Mouse (Mus musculus): ENCODE data around the gene Ctso. TPM values are rescaled to one million over a fixed set of nuclear protein-coding genes. Genes with fewer than 3 reads are reported as not detected.

Ctso gene
- total RNA-seq (2021) = 10 to 100 TPM; 15.4 to 18.0 TPM

DNA sequence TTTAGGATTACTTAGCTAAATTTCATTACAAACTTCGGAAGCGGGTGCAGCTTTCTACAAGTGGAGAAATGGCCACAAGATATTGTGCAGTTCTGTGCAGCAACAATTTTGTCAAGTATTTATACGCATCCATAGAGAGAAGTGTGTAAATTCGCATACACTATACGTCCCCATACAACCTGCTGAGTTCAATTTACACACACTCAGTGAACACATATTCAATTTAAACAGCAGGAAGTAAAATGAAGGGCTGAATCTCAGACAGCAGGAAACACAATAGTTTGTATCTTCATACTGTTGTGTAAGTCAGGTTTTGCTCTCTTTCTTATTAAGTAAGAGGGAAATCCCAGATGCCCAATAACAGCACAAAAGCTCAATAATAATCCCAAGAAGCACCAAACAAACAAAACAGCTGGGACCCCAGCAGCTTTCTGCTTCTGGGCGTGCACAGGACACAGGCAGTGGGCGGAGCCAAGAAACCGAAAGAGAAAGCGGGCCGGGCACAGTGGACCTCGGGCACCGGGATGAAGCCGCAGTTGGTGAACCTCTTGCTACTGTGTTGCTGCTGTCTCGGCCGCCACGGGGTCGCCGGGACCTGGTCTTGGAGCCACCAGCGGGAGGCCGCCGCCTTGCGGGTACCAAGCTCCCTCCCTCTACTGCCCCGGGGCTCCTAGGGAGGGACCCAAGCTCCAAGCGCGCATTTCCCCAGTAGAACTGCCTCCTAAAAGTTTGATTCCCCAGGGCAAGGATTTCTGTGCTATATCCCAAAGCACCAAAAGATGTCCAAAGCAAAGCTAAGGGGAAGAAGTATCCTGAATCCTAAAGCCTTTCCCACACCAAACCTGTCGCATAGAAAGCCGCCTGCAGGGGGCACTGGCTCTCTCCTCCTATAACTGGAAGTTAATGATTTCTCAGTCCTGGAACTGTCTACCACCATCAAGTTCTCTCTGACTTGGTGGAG is at the start of gene Ctso:
Gene Ctso (plus strand): TSS at position 461 of the 961 bp plus-strand sequence.
- peak; percentile 80 to 85 for DNase-seq

DNA sequence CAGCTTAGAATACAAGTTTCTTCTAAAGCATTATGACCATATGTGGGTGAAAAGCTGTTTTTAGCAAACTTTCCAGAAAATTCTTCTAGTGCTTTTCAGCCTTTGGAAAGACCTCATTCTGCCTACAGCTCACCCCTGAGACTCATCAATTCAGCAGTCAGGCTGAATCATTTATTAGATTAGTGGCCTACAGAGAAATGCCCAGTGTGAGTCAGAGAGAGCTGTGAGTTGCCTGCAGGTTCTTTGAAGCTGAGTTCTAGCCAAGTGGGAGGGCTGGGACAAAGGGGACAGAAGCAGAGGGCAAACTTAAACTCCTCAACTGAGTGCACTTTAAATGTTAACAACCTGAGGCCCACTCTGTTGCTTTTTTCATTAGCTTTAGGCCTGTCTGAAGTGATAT is 48.5 kb upstream of the Ctso start:
- DNase-seq = no peak

DNA sequence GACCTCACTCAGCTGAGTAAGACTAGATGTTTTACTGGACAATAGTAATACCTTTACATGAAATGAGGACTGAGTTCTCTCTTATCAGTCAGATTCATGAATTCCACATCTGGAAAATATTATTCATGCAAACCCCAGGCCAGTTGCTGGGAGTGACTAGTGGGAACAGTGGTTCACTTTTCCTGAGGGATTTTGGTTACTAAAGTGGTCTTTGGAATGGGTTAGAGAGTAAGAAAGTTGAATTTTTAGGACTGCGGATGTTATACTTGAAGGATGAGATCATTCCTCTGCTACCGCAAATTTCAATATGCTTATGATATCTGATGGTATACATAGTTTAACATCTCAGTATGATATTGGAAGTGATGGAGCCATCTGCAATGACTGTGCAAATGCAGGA is 46.8 kb upstream of the Ctso start:
- DNase-seq = no peak

DNA sequence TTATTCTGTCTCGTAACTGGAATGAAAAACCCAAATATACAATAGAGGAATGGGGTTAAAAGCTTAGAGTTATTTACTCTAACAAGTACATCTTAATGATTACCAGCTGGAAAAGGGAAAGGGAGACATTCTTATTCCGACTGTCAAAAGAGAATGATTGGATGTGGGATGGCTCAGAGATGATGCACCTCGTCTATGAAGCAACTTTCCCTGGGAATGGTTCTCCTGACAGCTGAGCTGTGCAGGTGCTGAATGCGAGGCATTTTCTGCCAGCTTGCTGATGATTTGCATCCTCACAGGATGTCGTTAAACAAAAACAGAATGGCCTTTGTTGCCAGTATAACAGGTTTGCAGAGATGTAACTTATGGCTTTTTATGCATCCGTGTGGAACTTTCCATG is 43.3 kb upstream of the Ctso start:
- no peak for DNase-seq

DNA sequence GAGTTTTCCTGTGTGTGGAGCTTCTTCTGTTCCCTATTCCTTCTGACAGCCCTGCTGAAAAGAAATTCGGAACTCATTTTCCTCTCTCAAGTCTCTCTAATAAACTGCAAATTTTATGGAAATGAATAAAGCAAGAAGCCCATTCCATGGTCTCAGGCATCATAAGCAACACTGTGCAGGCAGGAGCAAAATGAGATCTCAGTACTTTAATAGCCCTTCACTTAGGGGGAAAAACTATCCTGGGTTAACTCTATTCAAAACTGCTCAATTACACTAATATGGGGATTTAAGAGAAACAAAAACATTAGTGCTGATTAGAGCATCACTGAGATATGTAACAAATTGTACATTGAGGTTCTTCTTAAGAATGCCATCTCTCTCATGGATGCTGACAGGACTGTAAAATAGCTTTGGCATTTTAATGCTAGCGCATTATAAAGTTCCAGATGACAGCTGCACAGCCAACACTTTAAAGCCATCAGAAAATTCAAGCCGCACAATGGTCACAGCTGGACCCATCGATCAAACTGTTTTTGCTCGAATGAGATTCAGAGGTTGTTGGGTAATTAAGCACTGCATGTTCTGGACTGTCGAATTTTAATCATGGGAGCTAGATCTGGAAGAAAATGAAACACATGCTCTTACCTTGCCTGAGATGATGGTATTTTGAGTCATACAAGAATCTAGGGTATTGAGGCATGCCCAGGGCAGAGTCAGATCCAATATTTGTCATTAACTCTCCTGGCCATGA is 21.9 kb upstream of the Ctso start:
- no peak for DNase-seq

DNA sequence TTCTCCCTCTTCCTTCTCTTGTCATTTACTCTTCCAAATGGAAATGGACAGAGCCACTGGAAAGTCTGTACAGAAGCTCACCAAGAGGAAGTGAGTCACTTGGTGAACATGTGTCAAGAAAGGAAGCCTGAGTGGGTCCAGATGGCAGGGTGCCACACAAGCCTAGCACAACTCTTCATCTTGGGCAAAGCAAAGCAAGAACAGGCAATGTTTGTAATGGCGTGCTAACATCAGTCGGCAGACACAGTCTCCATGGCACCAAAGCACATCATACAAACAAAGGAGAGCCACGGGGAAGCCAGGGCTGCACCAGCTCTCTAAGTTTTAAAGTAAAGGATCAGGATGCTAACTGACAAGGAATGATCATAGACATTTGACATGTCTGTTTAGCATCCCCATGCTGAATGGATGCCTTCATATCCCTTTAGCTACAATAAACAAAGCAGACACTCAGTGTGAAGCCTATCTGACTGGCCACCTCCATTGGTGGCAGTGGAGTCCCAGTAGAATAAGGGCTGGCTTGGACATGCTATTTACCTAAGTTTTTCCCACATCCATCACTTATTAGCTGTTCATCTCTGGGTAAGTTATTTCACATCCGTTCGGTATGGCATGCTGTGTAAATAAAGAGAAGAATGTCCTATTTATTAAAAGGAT is 16.2 kb upstream of the Ctso start:
- no peak for DNase-seq

DNA sequence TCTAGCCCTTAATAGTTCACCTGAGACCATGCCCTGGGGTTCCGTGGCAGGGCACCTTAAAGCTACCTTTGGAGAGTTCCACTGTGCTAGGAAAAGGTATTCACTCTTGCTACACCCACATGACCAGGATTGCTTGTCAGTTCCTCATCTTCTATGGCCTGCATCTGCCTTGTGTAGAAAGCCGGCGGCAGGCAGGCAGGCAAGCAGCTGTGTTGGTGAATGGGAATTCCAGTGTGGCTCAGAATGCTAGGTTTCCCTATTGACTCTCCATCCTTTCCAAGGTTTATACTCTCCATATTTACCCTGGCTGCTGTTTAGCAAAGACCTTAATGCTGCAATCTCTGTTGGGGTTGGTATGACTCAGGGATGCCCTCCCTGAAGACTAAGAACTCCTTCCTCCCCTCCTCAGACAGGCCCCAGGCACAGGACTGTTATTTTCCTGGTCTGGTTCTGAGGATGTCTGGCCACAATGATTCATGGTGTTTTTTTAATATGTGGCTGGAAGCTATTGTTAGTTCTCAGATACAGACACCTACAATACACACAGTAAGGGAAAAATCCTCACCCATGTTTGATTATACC is 15.0 kb upstream of the Ctso start:
- no peak for DNase-seq

DNA sequence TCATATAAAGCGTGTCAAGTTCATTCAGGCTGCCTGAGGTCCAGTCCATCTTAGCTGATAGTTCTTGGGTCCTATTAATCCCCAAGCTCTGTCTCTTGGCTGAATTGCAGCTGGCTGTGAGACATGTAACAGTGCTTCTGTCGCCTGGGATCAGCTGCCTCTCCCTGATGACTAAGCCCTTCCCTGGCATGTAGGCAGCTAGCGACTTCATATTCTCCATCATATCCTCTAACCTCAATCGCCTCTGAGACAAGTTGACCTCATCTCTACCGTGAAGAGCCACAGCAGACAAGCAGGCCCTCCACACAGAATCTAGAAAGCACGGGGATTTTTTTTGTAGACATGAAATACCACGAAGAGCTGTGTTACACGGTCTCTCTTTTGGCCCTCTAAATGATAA is 14.2 kb upstream of the Ctso start:
- no peak for DNase-seq

DNA sequence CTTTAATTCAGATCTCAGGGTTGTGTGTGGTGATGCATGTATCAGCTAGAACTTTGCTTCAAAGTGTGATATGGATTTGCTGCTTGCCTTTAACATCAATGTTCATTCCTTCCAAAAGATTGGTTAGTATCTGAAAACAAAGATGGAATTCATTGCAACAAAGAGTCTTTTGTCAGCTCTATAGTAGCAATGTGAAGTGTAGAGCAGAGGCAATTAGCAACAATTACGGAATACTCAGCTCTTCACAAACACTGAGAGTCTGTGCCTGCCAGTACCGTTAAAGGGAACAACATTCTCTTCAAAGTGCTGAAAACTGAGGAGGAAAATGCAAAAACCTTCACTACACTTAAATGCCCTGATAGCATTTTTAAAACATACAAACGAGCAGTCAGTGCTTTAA is 12.7 kb upstream of the Ctso start:
- no peak for DNase-seq

DNA sequence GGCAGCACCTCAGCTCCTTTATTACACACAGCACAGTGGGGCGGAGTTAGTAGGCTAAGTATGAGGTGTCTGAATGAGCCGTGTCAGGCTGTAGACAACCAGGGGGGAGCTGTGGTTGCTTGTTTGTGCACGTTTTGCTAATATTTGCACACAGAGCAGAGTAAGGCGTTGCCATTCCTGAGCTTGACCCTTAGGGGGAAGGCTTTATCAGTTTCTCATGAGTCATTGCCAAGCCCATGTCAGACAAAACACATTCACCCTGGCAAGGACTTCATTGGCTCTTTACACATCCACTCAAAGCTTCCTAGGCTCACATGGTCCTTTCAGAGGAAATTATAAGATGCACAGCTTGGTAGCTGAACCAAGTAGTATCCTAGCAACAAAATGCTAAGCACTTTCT is 9.5 kb upstream of the Ctso start:
- no peak for DNase-seq

DNA sequence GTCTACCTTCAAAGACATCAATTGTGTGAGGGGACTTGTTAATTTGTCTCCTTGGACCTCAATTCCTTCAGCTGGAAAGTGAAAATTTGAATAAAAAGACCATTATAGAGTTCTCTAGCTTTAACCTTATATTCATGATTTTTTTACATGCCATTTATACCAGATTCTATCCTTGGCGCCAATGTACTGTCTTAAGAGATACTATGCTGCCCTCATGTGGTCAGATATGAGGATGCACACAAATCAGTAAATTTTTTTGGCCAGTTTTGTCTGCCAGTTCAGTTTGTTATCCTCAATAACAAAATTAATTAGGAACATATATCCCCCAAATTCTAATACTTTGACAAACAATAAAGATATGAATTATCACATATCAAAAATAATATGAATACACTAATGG is 7.5 kb upstream of the Ctso start:
- DNase-seq = peak in 1 of 2 experiments; percentile 51

DNA sequence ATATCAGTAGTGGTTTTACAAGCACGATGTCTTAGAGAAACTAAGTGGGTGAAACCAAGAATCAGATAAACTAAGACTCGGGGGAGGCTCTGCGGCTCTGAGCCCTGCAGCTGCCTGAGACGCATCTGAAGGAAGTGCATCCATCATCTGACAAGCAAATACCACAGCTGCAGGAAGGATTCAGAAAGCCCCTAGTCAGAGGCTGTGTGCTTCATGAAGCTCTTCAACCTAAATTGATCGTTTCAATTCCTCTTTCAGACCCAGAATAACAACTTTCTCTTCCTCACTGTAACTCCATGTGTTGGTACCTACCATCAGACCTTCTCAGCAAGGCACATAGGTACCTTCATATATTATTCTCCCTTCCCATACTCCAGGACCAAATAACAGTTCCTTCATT is 6.5 kb upstream of the Ctso start:
- DNase-seq = no peak

DNA sequence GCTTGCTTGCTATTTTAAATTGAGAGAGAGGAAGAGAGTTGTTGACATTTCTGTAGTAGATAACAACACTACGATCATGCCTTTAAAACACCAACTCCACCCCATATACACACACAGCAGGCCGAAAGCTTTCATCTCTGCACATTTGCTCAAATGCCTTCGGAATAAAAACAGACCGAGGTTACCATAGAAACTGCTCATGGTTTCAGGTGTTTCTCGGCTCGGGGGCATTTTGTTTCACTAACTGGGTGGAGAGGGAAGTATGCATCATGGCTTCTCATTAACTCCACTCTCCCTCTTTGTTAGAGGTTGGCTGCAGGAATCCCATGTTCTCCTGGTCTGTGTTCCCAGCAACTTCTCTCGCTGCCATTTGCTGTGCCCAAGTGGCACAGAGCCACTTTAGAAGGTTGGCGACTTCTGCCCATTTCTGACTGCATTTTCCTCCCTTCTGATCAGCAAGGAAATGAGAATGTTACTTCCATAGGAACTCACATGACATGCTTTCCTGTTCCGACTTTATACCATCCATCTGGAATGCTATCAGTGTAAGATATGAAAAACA is 5.6 kb upstream of the Ctso start:
- DNase-seq = no peak

DNA sequence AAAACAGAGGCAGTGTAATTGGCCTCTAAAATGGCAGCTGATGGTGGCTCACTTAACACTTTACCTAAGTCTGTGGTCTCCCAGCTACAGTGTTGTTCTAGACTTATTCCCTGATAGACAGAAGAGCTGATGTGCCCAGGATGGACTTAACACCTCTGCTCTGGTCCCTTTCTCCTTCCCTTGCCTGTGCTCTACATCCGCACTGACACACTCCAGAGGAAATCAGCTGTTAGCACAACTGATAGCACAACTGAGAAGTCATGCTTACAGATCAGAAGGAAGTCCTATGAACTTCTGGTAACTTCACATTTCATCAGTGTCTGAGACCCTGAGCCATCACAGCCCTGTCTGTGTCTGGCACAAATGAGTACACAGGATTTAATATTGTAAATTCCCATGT is 3.3 kb upstream of the Ctso start:
- no peak for DNase-seq

DNA sequence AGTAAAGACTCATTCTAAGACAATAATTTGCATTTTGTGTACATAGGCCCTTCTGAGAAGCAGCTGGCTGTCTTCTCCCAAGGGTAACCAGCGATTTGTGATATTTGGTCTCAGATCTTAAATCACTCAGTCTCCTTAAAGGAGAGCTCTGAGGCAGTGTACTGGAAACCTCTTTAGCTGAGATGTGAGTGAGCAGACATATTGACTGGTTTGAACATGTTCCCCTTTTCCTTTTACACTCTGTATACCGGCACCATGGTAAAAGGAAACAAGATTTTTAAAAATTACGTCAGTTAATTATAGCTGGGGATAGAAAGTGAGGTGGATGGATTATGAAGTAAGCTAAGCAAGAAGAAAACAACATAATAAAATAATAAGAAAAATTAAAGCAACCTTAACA is 706 bp upstream of the Ctso start:
- DNase-seq = no peak

DNA sequence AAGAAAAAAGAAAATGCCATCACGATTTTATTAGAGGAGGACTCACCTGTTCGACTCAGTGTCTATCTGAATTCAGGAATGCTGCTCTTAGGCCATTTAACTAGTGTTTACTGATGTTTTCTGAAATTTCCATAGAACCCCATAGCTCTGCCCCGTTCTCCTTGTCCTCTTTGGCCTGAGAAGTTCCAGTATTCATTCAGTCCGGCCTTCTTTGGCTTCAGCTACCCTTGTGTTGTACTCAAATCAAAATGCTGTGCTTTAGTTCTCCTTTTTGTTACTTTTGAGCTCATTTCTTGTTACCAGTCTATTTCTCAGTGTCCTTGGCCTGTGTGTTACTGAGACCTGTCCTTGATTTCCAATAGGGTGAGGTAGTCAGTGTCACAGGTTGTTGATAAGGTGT is 947 bp downstream of the Ctso start:
- no peak for DNase-seq

DNA sequence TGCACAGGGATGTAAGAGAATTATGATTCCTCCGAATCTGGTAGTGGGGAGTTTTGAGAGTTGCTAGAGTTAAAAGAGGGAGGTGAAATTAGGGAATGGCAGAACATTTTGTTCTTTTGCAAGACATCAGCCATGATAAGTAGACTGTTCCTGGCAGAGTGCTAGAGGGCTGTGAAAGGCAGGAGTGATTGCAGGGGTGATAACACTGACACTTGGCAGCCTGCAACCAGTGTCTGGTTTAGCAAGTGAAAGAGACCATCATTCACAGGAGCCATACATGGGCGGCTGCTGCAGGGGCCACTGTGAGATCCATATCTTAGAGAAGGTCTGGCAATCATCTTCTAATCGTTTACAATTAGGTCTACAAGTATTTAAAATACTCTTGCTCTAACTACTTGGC is 6.5 kb downstream of the Ctso start:
- no peak for DNase-seq

DNA sequence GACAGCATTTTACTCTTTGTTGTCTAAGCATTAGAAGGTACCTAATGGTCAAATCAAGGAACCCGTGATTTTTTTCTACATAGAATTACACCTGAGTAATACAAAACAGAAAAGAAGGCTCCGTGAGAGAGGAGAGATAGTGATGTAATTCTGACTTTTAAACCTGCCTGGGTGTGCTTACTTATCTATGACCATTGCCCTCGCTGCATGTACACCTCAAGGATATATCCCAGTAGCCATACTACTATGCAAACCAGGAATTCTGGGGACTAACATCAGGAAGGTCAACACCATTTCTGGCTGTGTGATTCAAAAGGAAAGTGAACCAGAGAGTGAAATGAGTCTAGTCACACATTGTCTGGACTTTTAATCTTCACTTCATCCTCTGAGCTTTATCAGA is 9.9 kb downstream of the Ctso start:
- no peak for DNase-seq

DNA sequence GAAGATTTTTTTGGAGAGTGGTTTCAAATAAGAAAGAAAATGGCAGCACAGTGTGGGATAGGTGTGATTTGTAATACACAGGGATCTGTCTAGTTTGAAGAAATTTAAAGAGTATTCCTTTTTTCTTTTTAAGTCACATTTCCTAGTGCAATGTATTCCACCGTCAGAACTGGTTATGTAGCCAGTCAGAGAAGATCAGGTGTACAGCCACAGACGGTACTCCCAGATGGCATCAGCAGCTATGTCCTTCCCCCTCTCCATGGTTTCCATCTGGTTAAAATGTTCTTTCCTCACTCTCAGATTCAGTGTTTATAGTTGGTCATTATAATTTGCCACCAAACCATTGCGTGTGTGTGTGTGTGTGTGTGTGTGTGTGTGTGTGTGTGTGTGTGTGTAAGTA is 10.7 kb downstream of the Ctso start:
- DNase-seq = no peak

DNA sequence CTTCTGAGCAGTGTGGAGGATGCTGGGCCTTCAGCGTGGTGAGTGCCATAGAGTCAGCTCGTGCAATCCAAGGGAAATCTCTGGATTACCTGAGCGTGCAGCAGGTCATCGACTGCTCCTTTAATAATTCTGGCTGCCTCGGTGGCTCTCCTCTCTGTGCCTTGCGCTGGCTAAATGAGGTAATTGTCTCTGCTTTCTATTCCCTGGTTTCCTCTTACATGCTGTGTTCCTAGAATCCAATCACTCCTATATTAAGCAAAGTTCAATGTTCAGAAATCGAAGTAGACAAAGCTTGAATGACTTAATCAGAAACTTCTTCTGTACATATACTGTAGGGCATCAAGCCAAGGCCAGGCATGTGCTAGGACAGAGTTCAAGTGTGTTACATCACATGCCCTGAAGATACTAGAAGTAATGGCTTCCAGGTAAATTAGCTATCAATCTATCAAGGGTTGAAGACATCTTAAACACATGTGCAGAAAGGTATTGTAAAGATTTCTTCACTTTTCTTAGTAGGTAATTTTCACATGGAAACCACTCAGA is 12.5 kb downstream of the Ctso start:
- no peak for DNase-seq

DNA sequence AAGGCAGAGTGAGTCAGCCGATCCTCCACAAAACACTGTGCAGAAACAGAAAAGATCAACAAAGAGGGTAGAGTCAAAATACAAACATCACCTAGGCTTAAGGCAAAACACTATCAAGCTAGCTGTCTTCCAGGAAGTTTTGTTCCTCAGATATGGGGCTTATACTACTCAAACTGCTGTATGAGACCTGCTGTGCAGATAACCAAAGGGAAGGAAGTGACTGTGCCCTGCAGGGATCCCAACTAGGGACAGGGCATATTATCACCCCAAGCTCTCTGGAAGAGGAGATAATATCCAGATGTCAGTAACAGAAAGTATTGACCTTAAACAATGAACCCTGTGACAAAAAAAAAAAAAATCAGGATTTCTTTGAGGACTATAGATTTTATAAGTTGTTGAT is 16.6 kb downstream of the Ctso start:
- no peak for DNase-seq

DNA sequence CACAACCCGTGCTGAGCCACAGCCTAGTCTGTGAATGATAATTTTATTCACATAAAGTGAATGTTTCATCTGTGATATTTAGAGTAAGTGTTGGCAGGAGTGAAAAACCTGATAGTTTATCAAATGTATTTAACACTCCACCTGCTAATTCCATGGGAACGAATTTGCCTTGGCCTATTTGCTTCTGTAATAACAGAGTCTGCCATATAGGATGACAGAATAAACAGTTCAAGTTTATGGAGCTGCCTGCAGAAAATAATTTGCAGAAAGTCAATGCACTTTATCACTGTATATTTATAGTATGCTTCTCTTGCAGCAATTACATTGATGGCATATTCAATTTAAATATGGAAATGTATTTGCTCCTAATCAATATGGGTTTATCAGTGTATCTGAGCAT is 19.4 kb downstream of the Ctso start:
- DNase-seq = no peak

Measured in layer of hippocampus, postnatal 36 days (tissue).